Mouse (Mus musculus) frontal cortex, postnatal 25 days (tissue): ENCODE measurements around the gene Mthfd1l.

Experiments
- DNase-seq, 2 experiments: peaks; one replicate each; pipeline ENCODE4 v3.0.0; 2022; ENCODE audit warnings: low spot score in 2 of 2

Mthfd1l gene

GRCm38 (mm10) chr10:4151862-4152776 is 179.2 kb downstream of the Mthfd1l start:
- DNase-seq, result no peak

GRCm38 (mm10) chr10:4153031-4153430 is 180.1 kb downstream of the Mthfd1l start:
- no peak for DNase-seq

- DNase-seq, result no peak
These were observed 181.1 kb downstream of the Mthfd1l start for GRCm38 (mm10) chr10:4154035-4154434.

- no peak for DNase-seq
These were observed 182.6 kb downstream of the Mthfd1l start for GRCm38 (mm10) chr10:4155521-4155920.

- DNase-seq, result no peak
These were observed 185.6 kb downstream of the Mthfd1l start for GRCm38 (mm10) chr10:4158533-4158932.

- no peak for DNase-seq
These were observed 186.7 kb downstream of the Mthfd1l start for GRCm38 (mm10) chr10:4159541-4160090.

GRCm38 (mm10) chr10:4160242-4160785 is 187.4 kb downstream of the Mthfd1l start:
- no peak for DNase-seq

- no peak for DNase-seq
These were observed 189.1 kb downstream of the Mthfd1l start for GRCm38 (mm10) chr10:4162049-4162448.

GRCm38 (mm10) chr10:4162976-4163375 is 190.1 kb downstream of the Mthfd1l start:
- no peak for DNase-seq

- no peak for DNase-seq
These were observed 191.8 kb downstream of the Mthfd1l start for GRCm38 (mm10) chr10:4164681-4165080.

GRCm38 (mm10) chr10:4168222-4168798 is 195.4 kb downstream of the Mthfd1l start:
- DNase-seq, result no peak

GRCm38 (mm10) chr10:4174229-4174628 is 201.3 kb downstream of the Mthfd1l start:
- DNase-seq, result no peak

- no peak for DNase-seq
These were observed 201.8 kb downstream of the Mthfd1l start for GRCm38 (mm10) chr10:4174717-4175116.

- DNase-seq, result no peak
These were observed 204.4 kb downstream of the Mthfd1l start for GRCm38 (mm10) chr10:4177285-4177684.

- no peak for DNase-seq
These were observed 206.3 kb downstream of the Mthfd1l start for GRCm38 (mm10) chr10:4179049-4179790.

GRCm38 (mm10) chr10:4181953-4182352 is 209.0 kb downstream of the Mthfd1l start:
- DNase-seq, result no peak

GRCm38 (mm10) chr10:4182406-4182805 is 209.5 kb downstream of the Mthfd1l start:
- no peak for DNase-seq

- DNase-seq, result no peak
These were observed 215.9 kb downstream of the Mthfd1l start for GRCm38 (mm10) chr10:4188614-4189402.

- DNase-seq, result no peak
These were observed 216.5 kb downstream of the Mthfd1l start for GRCm38 (mm10) chr10:4189422-4189821.

- DNase-seq, result no peak
These were observed 226.1 kb downstream of the Mthfd1l start for GRCm38 (mm10) chr10:4198978-4199377.

GRCm38 (mm10) chr10:4199926-4200325 is 227.0 kb downstream of the Mthfd1l start:
- no peak for DNase-seq
